Mouse (Mus musculus) forelimb bud, embryonic 11.5 days (tissue): ENCODE measurements at regions not wholly inside any gene's neighbourhood (a gene's known extent, or its start where the extent isn't known, plus 50 kb on each side); places are given as distances from the start of the nearest gene placed in this dataset.

Source experiments
- DNase-seq: peaks from one replicate; pipeline ENCODE4 v3.0.0-alpha.2; 2012; ENCODE audit warnings: low read depth, low spot score

GRCm38 (mm10) chr11:8148485-8148825 is 515.9 kb downstream of the Tns3 start:
- DNase-seq = no peak

DNA sequence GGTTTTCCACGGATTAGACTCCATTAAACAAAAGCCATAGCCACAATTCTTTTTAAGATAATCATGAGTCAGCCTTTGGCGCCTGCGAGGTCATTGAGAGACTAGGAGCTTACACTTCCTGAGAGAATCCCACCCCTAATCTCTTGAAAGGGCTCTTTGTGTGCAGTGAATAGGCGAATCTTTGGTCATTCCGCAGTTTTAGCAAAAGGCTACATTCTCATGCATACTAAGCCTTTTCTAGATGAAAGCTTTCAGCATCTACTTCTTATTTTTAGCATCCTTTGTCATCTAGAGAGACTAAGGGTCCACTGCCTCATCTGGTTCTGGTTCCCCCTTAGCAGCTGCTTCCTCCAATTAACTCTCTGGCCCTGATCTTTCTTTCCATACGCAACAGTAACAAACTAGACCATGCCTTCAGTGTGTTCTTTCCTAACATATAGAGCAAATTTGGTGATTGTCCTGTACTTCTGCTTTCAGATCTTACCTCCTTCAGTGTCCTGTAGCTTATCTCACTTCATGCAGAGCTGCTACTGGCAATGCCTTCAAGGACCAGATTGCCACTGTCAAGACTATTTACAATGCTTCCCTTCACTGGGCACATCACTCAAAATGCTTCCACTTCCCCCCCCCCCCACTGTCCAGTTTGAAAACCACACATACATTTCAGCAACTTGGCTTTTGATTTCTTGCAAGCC is 516.4 kb downstream of the Tns3 start:
- DNase-seq = no peak

GRCm38 (mm10) chr11:8137366-8137765 is 527.0 kb downstream of the Tns3 start:
- no peak for DNase-seq

GRCm38 (mm10) chr11:8136666-8137065 is 527.7 kb downstream of the Tns3 start:
- DNase-seq = no peak

GRCm38 (mm10) chr11:8109286-8109685 is 555.0 kb downstream of the Tns3 start:
- DNase-seq = no peak

DNA sequence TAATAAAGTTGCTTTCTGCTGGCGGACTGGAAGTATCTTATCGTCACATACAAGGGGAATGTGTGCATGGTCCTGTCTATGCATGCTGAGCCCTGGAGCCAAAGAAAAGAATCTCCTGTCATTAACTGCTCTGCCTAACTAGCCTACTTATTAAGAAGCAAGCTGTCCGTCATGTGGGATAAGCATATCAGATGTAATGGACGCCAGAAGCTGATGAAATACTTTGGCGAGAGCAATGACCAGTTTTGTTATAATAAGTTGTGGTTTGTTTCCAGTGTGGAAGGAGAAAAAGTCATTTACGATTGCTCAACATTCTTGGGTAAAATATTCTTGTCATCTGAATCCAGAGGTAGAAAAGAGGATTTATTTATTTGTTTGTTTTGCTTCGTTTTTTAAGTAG is 563.2 kb downstream of the Tns3 start:
- DNase-seq = no peak

- no peak for DNase-seq
Observed at GRCm38 (mm10) chr11:8084328-8084727, 580.0 kb downstream of the Tns3 start.

DNA sequence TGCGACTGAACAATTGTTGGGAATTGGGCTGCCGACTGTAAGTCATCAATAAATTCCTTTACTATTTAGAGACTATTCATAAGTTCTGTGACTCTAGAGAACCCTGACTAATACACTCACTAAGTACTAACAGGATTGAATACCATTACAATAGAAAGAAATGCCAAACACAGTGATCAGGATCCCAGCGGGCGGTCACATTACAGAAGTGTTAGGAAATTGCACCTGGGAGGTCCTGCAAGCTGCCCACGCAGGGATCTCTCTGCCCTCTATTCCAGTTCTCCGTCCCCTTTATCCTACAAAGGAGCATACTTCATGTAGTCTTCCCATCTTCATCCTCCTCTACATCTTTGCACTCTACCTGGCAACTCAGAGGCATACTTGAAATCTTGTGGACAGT is 581.5 kb downstream of the Tns3 start:
- DNase-seq = no peak

DNA sequence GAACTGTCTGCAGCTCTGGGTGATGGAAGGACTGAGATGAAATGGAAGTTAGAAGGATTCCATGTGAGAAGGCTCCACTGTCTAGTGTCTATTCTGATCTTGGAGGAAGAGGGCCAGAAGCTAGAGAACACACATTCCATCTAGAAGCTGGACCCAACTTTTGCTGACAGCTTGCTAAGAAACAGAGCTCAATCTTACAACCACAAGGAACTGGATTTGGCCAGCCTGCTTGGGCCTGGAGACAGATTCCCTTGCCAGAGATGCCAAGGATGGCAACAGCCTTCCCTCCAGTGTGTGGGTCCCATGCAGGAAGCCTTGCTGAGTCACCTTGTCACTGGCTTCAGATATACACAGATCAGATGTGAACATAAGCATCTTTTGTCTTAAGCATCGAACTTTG is 591.0 kb downstream of the Tns3 start:
- no peak for DNase-seq

DNA sequence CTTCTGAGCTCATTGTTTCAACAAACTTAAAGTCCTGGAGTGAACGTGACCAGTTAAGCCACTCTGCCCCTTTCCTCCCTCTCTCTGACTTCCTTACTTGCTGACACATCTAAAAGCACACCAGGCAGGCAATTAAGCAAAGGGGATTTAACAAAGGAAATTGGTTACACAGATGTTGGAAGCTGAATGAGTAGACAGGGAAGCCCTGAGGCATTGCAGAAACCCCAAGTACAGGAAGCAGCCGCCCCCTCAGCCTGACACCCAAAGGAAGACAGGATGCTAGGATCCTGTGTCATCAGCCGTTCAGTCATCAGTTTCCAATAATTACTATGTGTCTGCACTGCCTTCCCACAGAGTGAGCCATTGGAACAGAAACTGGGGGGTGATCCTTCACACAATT is 595.5 kb downstream of the Tns3 start:
- DNase-seq = peak; percentile 60

DNA sequence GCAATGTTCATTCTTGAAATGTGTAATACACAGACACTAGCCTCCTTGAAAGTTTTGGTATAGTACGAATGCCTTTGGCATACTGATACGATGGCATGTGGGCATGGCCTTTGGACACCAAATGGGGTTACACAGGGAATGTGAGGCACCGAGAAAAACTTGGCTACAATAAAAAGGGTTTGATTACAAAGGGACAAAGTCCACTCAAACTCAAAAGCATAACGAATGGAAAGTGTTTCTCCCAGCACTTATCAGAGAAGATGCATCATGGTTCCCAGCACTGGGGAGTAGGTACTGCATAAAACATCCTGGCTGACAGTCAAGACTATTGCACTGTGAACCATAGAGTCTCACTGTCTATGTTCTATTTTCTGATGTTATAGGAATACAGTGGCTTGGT is 597.0 kb downstream of the Tns3 start:
- no peak for DNase-seq

- no peak for DNase-seq
Observed at GRCm38 (mm10) chr11:8065811-8066210, 598.5 kb downstream of the Tns3 start.

DNA sequence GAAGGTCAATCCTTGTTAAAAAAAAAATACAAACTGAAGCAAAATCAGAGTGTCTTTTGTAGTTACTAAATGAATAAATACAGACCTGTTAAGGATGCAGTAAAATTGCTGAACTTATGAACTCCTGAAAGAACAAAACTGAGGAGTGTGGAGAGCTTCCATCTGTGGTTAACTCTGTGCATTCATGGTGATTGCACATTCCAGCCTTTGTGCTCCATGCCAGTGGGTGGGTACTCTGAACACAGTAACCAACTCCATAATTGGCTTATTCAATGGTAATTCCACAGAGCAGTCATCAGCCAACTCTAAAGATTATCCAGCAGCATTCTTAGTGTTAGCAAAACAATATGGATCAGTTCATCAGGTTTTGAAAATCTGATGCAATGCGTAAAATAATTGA is 599.2 kb downstream of the Tns3 start:
- no peak for DNase-seq

- DNase-seq = no peak
Observed at GRCm38 (mm10) chr11:8061989-8062388, 602.3 kb downstream of the Tns3 start.

DNA sequence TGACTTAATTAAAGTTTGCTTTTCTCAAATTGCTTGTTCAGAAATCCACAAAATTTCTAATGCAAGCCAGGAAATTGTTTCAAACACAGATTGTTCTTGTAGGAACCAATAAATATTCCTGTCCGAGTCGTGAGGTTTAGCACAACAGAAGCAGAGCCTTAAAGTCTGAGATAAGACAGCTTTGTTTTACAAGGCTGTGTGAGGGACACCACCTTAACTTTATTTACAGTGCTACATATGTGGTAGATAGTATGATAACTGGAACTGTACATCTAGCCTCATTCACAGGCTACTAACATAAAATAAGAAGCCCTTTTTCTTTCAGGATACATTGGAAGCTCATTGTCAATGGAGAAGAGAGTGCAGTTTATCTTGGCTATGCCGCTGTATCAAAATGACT is 602.8 kb downstream of the Tns3 start:
- no peak for DNase-seq

DNA sequence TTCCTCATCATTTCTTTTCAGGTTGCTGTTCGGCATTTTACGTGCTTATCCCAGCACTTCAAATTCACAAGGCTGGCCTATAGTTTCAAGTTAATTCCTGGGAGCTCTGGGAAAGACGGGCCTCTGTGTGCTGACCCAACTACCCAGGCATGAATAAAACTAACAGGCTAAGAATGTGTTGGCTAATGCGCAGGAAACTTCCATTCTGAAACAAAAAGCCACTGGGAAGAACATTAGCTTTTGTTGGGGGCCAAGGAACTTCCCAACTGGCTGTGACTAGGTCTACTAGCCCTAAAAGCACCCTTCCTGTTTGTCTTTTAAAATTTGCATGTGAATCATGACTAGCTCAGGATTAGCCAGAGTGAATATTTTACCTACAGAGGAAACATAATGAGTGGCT is 612.8 kb downstream of the Tns3 start:
- DNase-seq = no peak

DNA sequence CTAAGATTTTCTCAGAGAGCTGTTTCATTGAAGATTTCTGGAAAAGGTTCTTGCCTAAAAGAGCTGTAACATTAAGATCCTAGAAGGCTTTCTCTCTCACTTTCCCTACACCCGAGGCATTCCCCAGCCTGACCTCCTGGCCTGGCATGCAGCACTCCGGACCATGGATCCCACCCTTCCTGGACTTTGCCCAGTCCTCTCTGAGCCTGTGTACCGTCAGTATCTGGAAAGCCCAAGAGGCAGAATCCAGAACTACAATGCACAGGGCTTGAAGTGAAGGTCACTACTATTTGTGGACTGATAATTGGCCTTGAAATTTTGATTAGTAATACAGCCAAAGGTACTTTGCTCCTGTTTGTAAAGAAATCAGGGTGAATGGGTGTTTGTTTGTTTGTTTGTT is 619.2 kb downstream of the Tns3 start:
- DNase-seq = no peak

DNA sequence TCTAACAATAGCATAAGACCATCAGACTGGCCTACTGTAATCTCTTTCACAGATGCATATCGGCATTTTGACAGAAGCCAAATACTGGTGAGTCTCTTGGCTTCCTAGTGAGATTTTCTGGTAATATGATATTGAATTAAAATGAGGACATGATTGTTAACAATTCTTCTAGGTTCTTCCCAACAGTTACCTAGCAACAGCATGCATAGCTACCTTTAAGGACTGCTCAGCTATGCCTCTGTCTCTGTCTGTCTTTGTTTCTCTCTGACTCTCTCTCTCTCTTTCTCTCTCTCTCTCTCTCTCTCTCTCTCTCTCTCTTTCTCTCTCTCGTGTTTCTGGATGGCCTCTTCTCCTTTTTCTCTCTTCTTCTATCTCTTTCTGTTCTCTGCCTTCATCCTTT is 634.2 kb downstream of the Tns3 start:
- no peak for DNase-seq

DNA sequence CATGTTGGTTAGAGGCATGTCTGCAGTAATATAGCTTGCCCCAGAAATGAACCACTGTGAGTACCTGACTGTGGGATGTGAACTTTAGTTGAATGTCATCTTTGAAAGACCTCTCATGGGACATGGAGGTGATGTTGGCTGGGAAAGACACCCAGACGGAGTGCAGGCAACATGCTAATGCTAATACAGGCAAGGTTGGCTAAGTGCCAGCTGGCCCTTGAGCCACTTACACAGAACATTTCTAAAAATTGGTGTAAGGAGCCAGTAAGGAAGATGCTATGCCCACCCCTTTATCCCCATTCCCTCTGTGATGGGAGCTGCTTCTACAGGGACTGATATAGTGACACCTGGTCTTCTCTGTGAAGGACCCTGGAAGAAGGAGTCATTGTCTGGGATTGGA is 656.5 kb downstream of the Tns3 start:
- DNase-seq = no peak

DNA sequence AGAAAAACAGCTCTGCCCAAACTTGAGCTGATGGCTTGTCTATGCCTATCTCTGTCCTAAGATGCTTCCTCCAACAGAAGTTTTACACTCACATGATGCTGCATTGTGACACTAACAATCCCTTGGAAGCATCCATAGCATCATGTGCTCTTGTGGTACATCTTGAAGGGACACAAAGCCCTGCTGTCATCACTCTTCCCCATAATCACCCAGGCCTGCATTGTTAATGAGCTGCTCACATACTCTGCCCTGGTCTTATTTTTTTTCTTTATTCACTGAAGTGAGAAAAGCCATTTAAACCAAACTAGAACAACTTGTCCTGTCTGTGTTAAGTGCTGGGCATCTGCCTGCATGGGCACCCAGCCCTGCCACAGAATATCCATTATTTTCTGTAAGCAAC is 683.3 kb downstream of the Tns3 start:
- no peak for DNase-seq

GRCm38 (mm10) chr11:7975845-7976244 is 688.5 kb downstream of the Tns3 start:
- DNase-seq = peak; percentile 18

DNA sequence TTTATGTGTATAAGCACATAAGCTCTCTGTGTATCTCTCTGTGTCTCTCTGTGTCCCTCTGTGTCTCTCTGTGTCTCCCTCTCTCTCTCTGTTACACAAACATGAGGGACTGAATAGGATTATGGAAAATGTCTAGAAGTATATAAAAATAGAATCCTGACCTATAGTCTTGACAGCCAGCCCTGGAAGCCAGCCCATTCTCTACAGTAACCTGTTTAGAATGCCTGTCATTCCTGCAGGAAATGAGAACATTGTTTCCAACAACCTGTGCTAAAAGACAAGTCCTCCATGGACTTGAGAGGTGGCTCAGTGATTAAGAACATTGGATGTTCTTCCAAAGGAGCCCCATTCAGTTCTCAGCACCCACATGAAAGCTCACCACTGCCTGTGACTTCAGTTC is 714.4 kb downstream of the Tns3 start:
- DNase-seq = no peak

DNA sequence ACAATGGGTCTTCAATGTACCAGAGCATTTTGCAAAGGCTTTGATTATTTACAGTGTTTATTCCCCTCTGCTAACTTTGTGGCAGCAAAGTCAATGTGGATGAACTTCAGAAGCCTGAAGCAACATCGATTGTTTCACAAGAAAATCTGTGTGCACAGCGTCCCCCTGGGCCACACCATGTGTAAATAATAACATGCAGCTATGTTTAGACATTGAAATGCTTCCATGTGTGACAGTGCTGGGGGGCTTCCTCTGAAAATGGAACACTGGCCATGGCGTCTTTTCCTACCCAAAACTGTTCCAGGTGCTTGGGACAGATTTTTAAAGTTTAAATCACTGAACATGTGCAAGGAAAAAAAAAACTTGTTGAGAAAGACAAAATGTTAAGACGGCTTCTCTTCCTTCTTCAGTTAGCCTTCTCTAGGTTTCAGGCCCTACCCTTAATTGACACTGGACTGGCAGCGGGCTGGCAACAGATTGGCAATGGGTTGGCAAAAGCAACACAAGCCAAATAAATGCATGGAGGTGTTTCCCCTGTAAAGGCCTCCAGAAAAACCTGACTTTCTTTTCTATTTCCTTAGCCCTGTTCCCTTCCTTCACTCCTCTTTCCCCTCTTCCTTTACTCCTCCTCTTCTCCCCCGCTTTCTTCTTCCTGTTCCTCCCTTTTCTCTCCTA is 715.0 kb downstream of the Tns3 start:
- no peak for DNase-seq
